Mouse (Mus musculus) neutrophil, adult 65 days (primary cell): ENCODE results near the gene Itk. TPM values are rescaled to one million over a fixed set of nuclear protein-coding genes. Genes with fewer than 3 reads are reported as not detected.

ENCODE experiments used
- total RNA-seq: library from RNA; stranded (reverse); gene quantifications from 2 replicates; pipeline ENCODE4 v1.2.4, GENCODE M21; 2023

Gene Itk
- total RNA-seq, result 2.9 and 4.5 TPM in 2 replicates

DNA sequence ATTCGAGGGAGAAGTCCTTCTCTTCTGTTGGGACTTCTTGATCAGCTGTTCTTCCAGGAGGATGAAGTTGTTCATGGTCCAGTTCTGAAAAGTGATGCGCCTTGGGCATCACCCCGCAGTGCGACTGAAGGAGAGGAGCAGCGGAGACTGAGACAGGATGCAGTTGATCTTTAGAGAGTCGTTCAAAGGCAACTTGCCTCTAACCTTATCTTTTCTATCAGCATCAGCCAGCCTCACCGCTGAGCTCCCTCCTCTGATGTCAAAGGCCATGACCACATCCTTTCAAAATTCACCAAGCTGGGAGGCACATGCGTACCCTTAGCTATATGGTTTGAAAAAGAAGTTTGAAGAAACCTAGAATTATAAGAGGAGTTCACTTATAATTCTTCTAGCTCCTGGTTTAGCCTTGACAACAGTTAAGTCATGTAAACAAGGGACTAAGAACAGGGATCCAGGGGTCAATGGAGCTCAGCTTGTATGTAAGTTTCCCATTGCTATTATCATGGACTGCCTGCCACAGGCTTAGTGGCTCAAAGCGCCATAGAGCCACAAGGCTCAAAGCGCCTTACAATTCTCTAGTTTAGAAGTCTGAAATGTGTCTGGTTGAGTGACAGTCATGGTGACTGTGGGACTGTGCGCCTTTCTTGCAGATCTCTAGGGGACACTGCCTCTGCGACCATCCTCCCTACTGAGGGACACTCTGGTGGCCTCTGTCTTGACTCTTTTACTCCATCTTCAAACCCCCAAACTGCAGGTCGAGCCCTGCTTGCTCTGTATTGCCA, at the start of gene Itk:
Gene Itk (minus strand): TSS at position 180 of the 782 bp plus-strand sequence.

DNA sequence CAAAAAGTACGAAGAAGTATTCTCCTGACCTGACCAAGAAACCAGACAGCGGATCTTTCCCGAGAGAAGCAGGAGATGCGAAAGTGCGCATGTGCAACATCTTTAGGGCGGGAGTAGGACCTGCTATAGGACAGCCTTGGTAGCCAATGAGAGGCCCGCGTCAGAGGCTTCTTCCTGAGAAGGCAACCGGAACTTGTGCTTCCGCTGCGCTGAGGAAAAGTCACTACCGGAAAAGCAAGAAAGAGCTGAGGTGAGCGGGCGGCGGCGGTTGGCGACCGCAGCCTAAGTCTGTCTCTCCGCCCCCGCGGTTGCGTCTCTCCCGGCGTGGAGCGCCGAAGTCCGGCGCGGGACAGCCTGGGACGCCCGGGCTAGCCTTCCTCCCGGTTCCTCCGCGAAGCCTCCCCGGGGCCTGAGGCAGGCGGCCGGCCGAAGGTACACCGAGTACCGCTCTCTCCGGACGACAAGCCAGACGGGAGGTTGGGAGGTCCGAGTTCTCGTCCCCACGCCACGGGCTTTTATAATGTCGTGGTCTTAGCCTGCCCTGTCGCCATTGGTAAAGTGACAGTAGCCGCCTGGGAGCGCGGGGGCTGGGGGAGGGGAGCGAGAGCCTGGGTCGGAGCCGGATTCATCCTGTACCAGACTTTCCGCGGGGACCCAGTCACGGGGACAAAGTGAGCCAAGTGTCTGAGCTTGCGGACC, 47.6 kb upstream of the Itk start, which contains the start of gene Med7:
Gene Med7 (plus strand): TSS at position 166 of the 699 bp plus-strand sequence.

DNA sequence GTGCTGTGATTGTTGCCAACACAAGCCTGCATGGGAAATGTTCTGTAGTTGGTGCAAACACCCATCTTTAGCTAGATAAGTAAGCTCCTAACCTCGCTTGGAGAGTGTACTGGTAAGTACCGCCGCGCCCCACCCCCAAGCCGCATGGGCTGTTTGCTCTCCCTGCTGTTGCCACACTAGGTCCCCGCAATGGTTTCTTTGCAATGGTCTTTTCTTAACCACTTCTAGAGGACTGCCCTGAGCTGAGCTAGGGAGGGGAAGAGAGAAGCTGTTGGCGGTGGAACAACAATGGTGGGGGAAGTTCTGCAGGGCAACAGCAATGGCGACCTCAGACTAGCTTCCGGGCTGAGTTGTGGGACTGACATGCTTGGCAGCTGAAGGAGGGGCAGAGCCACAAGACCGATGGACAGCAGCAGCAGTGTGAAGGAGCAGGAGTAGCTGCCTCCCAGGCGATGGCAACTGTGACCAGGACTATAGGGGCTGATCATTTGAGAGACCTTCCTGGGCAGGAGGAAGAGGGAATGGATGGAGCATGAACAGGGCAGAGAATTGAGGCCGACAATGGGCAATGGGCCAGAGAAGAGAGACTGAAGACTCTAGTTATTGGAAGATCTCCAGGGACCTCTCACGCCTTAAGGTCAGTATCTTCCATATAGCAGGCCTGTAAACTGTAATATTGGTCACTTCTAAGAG, 7.0 kb upstream of the Itk start, which contains the start of gene Fam71b:
Gene Fam71b (plus strand): TSS at position 393 of the 693 bp plus-strand sequence.

DNA sequence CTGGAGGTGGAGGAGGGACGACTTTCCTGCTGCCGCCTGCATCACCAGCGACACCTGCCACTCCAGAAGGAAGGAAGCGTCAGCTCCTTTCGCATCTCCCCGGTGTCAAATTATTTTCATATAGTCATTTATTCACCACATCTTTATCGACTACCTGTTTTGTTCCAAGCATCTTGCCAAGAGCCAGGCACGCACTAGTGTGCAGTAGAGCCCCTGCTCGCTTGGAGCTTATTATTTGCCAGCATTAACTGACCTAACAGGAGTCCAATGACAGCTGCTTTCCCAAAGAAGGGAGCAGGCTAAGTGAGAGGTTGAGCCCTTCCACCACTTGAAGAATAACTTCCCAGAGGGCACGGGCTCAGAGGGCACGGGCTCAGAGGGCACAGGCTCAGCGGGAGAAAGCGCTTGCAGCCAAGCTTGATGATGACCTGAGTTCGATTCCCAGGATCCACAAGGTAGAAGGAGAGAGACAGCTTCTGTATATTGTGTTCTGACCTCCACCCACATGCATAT, 76.7 kb downstream of the Itk start, which contains the start of gene Cyfip2:
Gene Cyfip2 (minus strand): TSS at position 337 of the 513 bp plus-strand sequence.

Other genes starting within 250 kb of the Itk start
- not detected in 2 replicates for gene Nipal4, start 223.0 kb downstream of the Itk start, total RNA-seq
- not detected in 2 replicates for gene Fndc9, start 154.0 kb downstream of the Itk start, total RNA-seq
- gene Cyfip2, start 76.7 kb downstream of the Itk start, total RNA-seq, result 218 and 227 TPM in 2 replicates
- gene Fam71b, start 7.0 kb upstream of the Itk start, total RNA-seq, result 0.57 and 0.64 TPM in 2 replicates
- gene Med7, start 47.4 kb upstream of the Itk start, total RNA-seq, result 40.4 and 56.2 TPM in 2 replicates
- gene Havcr2, start 65.4 kb upstream of the Itk start, total RNA-seq, result 0.79 and 1.3 TPM in 2 replicates
- gene Gm12169, start 134.7 kb upstream of the Itk start, total RNA-seq, result not detected in 2 replicates
- not detected in 2 replicates for gene BC053393, start 182.0 kb upstream of the Itk start, total RNA-seq
- gene Dppa1, start 239.7 kb upstream of the Itk start, total RNA-seq, result not detected in 2 replicates